Mouse (Mus musculus): ENCODE results near the gene Alk. TPM values are rescaled to one million over a fixed set of nuclear protein-coding genes. Genes with fewer than 3 reads are reported as not detected.

Alk gene
- total and polyA plus RNA-seq, 3 experiments: 0.05 TPM; not detected in 2

DNA sequence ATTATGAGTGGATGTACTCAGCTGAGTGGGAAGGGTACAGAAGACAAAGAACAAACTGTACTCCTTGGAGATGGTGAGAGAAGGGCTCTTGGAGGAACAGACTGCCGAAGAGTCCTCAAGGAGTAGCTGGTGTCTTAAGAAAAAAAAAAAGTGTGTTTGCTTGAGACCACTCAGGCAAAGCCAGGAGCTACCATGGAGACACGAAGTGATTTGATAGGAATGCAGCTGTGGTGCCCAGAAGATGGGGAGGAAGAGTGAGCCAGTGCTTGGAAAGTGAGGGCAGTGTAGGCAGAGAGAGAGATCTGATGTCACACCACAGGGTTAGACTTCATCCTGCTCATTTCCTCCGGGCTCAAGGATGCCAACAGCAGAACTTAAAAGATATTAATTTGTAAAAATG, 613.2 kb downstream of the Alk start:
- Histone ChIP-seq H3K4me3 (ENCODE audit: low read depth, low read length) (no peak overlapping the region), H3K9me3 (replicated peaks) (peaks cover 73% of the 10 kb centered on the region), H3K36me3 (replicated peaks) (no peaks in the 10 kb centered on the region), H3K4me1 (ENCODE audit: insufficient read depth, low read depth, low read length) (no peaks in the 10 kb centered on the region), H3K27me3 (ENCODE audit: insufficient read depth, low read length) (no peaks in the 10 kb centered on the region)
- TF ChIP-seq GATA2 (IDR thresholded peaks at IDR 0.05; ENCODE audit: borderline replicate concordance, low read depth, low read length): no peak
- no peak for TF ChIP-seq GATA1 (IDR thresholded peaks at IDR 0.05; ENCODE audit: borderline replicate concordance, low read length)
- no peak for TF ChIP-seq TAL1 (conservative IDR thresholded peaks at IDR 0.05; ENCODE audit: low read depth, low read length)
- TF ChIP-seq POLR2AphosphoS5 (IDR thresholded peaks at IDR 0.05; ENCODE audit: insufficient replicate concordance, low read depth, low read length): no peak
- TF ChIP-seq CTCF (IDR thresholded peaks at IDR 0.05; ENCODE audit: low read depth, low read length): no peak
- ATAC-seq (ENCODE audit: extremely low read depth, insufficient number of reproducible peaks, low FRiP score, poor library complexity, severe bottlenecking) (no peak), DNase-seq (ENCODE audit: low spot score) (no peak)

DNA sequence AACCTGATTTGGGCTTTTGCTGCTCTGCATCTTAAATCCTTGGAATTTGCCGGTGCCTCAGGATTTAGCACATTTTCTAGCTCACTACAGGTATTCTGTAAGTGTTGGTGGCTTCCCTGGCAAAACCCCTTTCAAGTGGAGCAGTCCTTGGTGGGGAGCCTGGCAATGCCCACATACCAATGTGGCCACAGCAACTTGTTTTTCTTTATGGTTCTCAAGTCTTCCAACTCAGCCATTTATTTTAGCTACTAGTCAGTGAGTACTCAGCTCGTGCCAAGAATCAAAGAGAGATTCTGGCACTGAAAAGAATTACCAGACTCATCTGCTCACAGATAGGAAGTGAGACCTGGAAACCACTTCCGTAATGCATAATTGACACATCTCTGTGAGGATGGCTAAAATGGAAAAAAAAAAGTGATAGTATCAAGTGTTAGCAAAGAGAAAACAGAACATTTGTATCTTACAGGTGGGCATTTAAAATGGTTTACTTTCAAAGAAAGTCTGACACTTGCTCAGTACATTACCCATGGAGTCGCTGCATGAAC, 614.2 kb downstream of the Alk start:
- Histone ChIP-seq H3K9me3 (replicated peaks) (peaks cover 73% of the 10 kb centered on the region), H3K36me3 (replicated peaks) (no peaks in the 10 kb centered on the region), H3K4me3 (ENCODE audit: low read depth, low read length) (no peak overlapping the region), H3K4me1 (ENCODE audit: insufficient read depth, low read depth, low read length) (no peaks in the 10 kb centered on the region), H3K27me3 (ENCODE audit: insufficient read depth, low read length) (no peaks in the 10 kb centered on the region)
- DNase-seq (ENCODE audit: low spot score): no peak
- no peak for ATAC-seq (ENCODE audit: extremely low read depth, insufficient number of reproducible peaks, low FRiP score, poor library complexity, severe bottlenecking)
- TF ChIP-seq CTCF (IDR thresholded peaks at IDR 0.05; ENCODE audit: low read depth, low read length) (no peak), TAL1 (conservative IDR thresholded peaks at IDR 0.05; ENCODE audit: low read depth, low read length) (no peak), POLR2AphosphoS5 (IDR thresholded peaks at IDR 0.05; ENCODE audit: insufficient replicate concordance, low read depth, low read length) (no peak), GATA2 (IDR thresholded peaks at IDR 0.05; ENCODE audit: borderline replicate concordance, low read depth, low read length) (no peak)

DNA sequence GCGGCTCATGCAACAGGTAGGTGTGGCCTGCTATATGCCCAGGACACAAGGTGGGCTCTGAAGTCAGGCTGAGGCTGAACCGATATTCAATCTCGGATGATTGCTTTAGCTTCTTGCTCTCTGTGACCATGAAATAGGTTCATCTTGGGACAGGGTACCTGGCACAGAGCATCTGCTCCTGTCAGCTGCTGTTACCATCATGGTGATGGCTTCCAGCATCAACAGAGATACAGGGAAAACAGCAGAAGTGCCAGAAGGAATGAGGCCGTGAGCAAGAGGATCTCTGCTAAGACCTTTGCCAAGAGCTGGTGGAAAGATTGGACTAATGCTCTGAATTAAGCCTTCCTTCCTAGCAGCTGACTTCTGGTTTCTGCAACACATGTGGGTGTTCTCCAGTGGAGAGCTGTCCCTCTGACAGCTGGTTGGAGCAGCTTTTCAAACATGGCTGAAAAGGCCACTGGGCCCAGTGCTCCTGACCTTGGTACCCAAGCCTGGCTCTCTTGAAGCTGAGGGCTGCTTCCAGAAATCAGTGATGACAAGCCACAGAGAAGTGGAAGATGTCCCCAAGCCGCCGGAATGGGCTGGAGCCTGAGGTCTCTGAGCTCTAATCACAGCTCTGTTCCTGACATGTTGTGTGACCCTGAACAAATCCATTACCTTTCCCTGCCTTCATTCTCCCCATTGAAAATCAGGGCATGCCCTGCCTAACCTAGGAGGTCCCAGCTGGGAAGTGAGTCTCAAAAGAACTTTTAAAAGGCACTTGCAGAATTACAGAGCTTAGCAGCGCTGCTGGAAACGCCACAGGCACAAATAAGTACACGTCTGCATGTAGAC, 615.5 kb downstream of the Alk start:
- no peak for DNase-seq (ENCODE audit: low spot score)
- no peak for TF ChIP-seq POLR2AphosphoS5 (IDR thresholded peaks at IDR 0.05; ENCODE audit: insufficient replicate concordance, low read depth, low read length)
- no peak for TF ChIP-seq CTCF (IDR thresholded peaks at IDR 0.05; ENCODE audit: low read depth, low read length)

DNA sequence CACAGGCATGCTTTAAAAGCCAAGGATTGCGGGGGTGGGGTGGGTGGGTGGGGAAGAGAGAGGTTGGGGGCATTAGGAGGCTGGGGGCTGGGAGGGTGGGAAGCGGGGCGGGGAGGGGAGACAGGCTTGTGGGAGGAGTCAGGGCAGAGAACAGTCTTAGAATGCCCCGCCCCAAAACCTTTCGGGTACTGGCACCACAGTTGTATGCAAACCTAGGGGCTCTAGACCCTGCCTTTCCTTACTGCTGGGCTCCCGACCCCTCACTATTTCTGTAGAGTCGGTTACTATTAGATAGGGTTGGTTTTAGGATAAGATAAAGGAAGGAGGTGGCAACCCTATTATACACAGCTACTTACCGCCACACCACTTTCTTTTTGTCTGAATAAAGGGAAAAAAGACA, 617.4 kb downstream of the Alk start:
- no peak for DNase-seq (ENCODE audit: low spot score)
- H3K36me3 ChIP-seq (replicated peaks): no peaks in the 10 kb centered on the region

More for the DNA sequence above, 615.5 kb downstream of the Alk start:
- Histone ChIP-seq H3K4me1 (ENCODE audit: insufficient read depth, low read depth, low read length) (no peaks in the 10 kb centered on the region), H3K9me3 (replicated peaks) (peaks cover 68% of the 10 kb centered on the region), H3K4me3 (ENCODE audit: low read depth, low read length) (no peak overlapping the region), H3K36me3 (replicated peaks) (no peaks in the 10 kb centered on the region), H3K27me3 (ENCODE audit: insufficient read depth, low read length) (no peaks in the 10 kb centered on the region)
- ATAC-seq (ENCODE audit: extremely low read depth, insufficient number of reproducible peaks, low FRiP score, poor library complexity, severe bottlenecking): no peak

GRCm38 (mm10) chr17:71986456-71986855, 618.0 kb downstream of the Alk start:
- no peaks in the 10 kb centered on the region for H3K36me3 ChIP-seq (replicated peaks)
- no peaks in the 10 kb centered on the region for H3K27me3 ChIP-seq (ENCODE audit: insufficient read depth, low read length)
- TF ChIP-seq POLR2AphosphoS5 (IDR thresholded peaks at IDR 0.05; ENCODE audit: insufficient replicate concordance, low read depth, low read length): no peak
- TF ChIP-seq GATA2 (IDR thresholded peaks at IDR 0.05; ENCODE audit: borderline replicate concordance, low read depth, low read length): no peak
- no peak for TF ChIP-seq CTCF (IDR thresholded peaks at IDR 0.05; ENCODE audit: low read depth, low read length)
- TF ChIP-seq TAL1 (conservative IDR thresholded peaks at IDR 0.05; ENCODE audit: low read depth, low read length): no peak
- TF ChIP-seq GATA1 (IDR thresholded peaks at IDR 0.05; ENCODE audit: borderline replicate concordance, low read length): no peak
- peaks cover 60% of the 10 kb centered on the region for H3K9me3 ChIP-seq (replicated peaks)
- no peaks in the 10 kb centered on the region for H3K4me1 ChIP-seq (ENCODE audit: insufficient read depth, low read depth, low read length)
- DNase-seq (ENCODE audit: low spot score): no peak
- no peak for ATAC-seq (ENCODE audit: extremely low read depth, insufficient number of reproducible peaks, low FRiP score, poor library complexity, severe bottlenecking)
- H3K4me3 ChIP-seq (ENCODE audit: low read depth, low read length): no peak overlapping the region

More for the DNA sequence above, 617.4 kb downstream of the Alk start:
- ATAC-seq (ENCODE audit: extremely low read depth, insufficient number of reproducible peaks, low FRiP score, poor library complexity, severe bottlenecking): no peak
- no peak for TF ChIP-seq CTCF (IDR thresholded peaks at IDR 0.05; ENCODE audit: low read depth, low read length)
- TF ChIP-seq GATA2 (IDR thresholded peaks at IDR 0.05; ENCODE audit: borderline replicate concordance, low read depth, low read length): no peak
- TF ChIP-seq POLR2AphosphoS5 (IDR thresholded peaks at IDR 0.05; ENCODE audit: insufficient replicate concordance, low read depth, low read length): no peak
- Histone ChIP-seq H3K9me3 (replicated peaks) (peaks cover 60% of the 10 kb centered on the region), H3K27me3 (ENCODE audit: insufficient read depth, low read length) (no peaks in the 10 kb centered on the region), H3K4me1 (ENCODE audit: insufficient read depth, low read depth, low read length) (no peaks in the 10 kb centered on the region), H3K4me3 (ENCODE audit: low read depth, low read length) (no peak overlapping the region)

- no peaks in the 10 kb centered on the region for H3K4me1 ChIP-seq (ENCODE audit: insufficient read depth, low read depth, low read length)
- ATAC-seq (ENCODE audit: extremely low read depth, insufficient number of reproducible peaks, low FRiP score, poor library complexity, severe bottlenecking) (no peak), DNase-seq (ENCODE audit: low spot score) (no peak)
- no peaks in the 10 kb centered on the region for H3K36me3 ChIP-seq (replicated peaks)
- no peak overlapping the region for H3K4me3 ChIP-seq (ENCODE audit: low read depth, low read length)
- no peaks in the 10 kb centered on the region for H3K27me3 ChIP-seq (ENCODE audit: insufficient read depth, low read length)
- H3K9me3 ChIP-seq (replicated peaks): peaks cover 65% of the 10 kb centered on the region
- TF ChIP-seq TAL1 (conservative IDR thresholded peaks at IDR 0.05; ENCODE audit: low read depth, low read length) (no peak), GATA2 (IDR thresholded peaks at IDR 0.05; ENCODE audit: borderline replicate concordance, low read depth, low read length) (no peak), CTCF (IDR thresholded peaks at IDR 0.05; ENCODE audit: low read depth, low read length) (no peak), GATA1 (IDR thresholded peaks at IDR 0.05; ENCODE audit: borderline replicate concordance, low read length) (no peak), POLR2AphosphoS5 (IDR thresholded peaks at IDR 0.05; ENCODE audit: insufficient replicate concordance, low read depth, low read length) (no peak)
Observed at GRCm38 (mm10) chr17:71981177-71981576, 623.2 kb downstream of the Alk start.

Data from G1E (cell line).